Mouse (Mus musculus): Measurements from ENCODE around the gene 2810004N23Rik. TPM values are rescaled to one million over a fixed set of nuclear protein-coding genes. Genes with fewer than 3 reads are reported as not detected.

The 2810004N23Rik gene
- polyA plus RNA-seq (2012; rRNA removed): 13.6 and 13.8 TPM in 2 replicates

DNA sequence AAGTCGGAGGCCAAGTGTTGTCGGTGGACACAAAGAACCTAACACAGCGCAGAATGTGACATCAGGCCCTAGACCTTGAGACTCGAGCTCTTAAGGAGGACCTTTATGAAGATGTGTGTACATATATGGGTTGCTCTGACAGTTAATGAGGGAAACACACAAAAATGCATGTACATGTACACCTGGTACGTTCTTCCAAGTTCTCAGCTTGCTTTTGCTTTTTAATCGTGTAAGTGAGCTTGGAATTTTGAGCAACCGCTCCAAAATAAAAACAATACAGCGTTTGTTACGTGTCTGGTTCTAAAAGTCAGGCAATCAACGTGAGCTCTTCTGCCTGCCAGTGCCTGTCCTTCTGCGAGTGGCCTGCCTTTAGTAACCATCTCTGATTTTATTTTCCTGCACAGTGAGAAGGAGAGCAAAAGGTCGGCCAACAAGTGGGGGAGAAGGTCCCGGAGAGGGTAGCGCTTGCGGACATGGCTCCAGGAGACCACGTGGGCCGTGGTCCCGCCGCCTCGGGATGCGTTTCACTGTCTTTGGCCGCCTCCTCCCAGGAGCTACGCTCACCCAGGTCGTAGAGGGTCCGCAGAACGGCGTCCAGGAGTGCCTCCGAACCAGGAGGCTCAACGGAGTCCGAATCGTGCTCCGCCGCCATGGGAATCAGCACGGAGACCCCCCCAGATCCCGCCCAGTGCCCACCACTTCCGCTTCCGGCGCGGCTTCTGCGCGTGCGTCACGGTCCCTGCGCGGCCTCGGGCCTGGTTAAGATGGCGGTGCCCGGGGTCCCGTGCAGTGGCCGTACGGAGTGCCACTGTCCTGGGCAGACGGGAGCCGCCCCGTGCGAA, at the start of gene 2810004N23Rik, which contains the start of gene Gnpat:
TSS of gene 2810004N23Rik (minus strand) at position 800 of the 842 bp plus-strand sequence.
TSS of gene Gnpat (plus strand) at position 713 of the 842 bp plus-strand sequence.
- H3K27me3 ChIP-seq (replicated peaks; ENCODE audit: control insufficient read depth, insufficient read depth, low read length): no peaks in the 10 kb centered on the region
- H3K27ac ChIP-seq (ENCODE audit: insufficient read depth, low read depth, low read length): peak within 1 kb of the TSS; percentile 79
- peak; percentile 58 for TF ChIP-seq POLR2A (IDR thresholded peaks at IDR 0.05; ENCODE audit: low read depth, low read length)
- no peak for TF ChIP-seq CTCF (conservative IDR thresholded peaks at IDR 0.05; ENCODE audit: insufficient read depth, insufficient read length, low read depth, low read length)
- DNase-seq: peak; percentile 96
- peak within 1 kb of the TSS; percentile 98 for H3K4me3 ChIP-seq (ENCODE audit: insufficient read depth, low read depth, low read length)
- no peaks in the 10 kb centered on the region; the same call in 1 of the 2 replicates for H3K36me3 ChIP-seq (ENCODE audit: control insufficient read depth, insufficient read depth, low read length)
- under 1% methylated on average over 55 of the region's 55 CpGs for WGBS
- H3K4me1 ChIP-seq (ENCODE audit: control insufficient read depth, insufficient read depth, low read length): peaks cover 5% of the 10 kb centered on the region; the same call in 1 of the 2 replicates

DNA sequence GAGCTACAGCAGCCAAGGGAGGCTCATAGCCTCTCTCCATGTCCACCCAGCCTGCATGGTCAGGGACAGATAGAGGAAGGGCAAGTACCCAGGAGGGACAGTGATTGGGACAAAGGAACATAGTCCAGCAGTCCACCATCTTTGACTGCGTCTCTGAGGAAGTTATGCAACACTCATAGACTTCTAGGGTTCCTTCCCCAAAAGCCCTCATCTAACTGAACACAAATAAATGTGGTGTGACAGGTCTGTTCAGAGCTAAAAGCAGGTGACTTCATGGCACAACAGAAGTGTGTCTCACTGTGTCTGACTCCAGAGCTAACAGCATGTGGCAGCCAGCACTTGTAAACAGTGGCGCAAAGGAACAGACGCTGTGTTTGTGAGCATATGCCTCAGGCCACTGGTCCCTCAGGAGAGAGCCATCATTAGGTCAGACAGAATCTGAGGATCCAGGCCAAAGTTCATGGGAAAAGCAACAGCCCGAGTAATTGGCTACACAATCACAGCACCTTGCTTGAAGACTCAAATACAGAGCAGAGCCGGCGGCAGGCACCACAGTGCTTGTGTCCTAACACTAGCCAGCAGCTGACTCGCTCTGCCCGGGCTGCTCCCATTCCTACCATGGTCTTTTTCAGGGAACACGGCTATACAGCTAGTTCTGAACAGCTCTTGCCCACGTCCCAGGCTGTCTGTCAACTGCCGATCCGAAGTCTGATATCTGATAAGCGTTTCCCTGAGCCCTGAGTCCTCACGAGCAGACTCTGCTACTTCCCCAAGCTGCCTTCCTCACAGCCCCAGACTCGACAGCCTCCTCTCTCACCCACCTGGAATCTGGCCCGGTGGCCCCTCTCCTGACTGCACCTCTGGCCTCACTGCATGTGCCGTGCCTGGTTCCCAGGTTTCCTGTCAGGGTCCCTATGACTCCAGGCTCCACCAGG, 49.3 kb upstream of the 2810004N23Rik start:
- WGBS: 49% methylated on average over 17 of the region's 17 CpGs
- Histone ChIP-seq H3K36me3 (ENCODE audit: control insufficient read depth, insufficient read depth, low read length) (no peaks in the 10 kb centered on the region; the same call in 1 of the 2 replicates), H3K4me3 (ENCODE audit: insufficient read depth, low read depth, low read length) (no peak overlapping the region), H3K4me1 (ENCODE audit: control insufficient read depth, insufficient read depth, low read length) (peaks cover 17% of the 10 kb centered on the region; the same call in 1 of the 2 replicates), H3K27me3 (replicated peaks; ENCODE audit: control insufficient read depth, insufficient read depth, low read length) (no peaks in the 10 kb centered on the region), H3K27ac (ENCODE audit: insufficient read depth, low read depth, low read length) (no peak overlapping the region)
- TF ChIP-seq POLR2A (IDR thresholded peaks at IDR 0.05; ENCODE audit: low read depth, low read length): no peak
- no peak for TF ChIP-seq CTCF (conservative IDR thresholded peaks at IDR 0.05; ENCODE audit: insufficient read depth, insufficient read length, low read depth, low read length)
- peak; percentile 80 for DNase-seq

DNA sequence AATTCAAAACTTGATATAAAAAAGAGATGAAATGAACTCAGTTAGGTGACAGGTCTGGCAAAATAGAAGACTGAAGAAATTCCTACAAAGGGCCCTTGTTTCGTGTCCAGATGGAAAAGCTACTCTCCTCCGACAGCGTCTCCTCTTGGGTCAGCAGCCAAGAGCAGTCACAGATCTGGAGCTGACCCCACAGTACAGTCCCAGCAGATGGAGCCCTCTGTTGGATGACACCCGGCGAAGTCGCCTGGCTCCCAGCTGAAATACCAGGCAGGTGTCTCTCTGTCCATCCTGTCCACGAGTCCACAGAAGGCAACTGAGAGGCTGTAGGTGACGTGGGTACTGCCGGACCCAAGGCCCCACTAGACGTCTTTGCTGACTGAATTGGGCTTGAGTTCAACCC, 47.4 kb upstream of the 2810004N23Rik start:
- DNase-seq: no peak
- 78% methylated on average over 10 of the region's 10 CpGs for whole genome bisulfite sequencing
- H3K36me3 ChIP-seq (ENCODE audit: control insufficient read depth, insufficient read depth, low read length): no peaks in the 10 kb centered on the region; the same call in 1 of the 2 replicates

DNA sequence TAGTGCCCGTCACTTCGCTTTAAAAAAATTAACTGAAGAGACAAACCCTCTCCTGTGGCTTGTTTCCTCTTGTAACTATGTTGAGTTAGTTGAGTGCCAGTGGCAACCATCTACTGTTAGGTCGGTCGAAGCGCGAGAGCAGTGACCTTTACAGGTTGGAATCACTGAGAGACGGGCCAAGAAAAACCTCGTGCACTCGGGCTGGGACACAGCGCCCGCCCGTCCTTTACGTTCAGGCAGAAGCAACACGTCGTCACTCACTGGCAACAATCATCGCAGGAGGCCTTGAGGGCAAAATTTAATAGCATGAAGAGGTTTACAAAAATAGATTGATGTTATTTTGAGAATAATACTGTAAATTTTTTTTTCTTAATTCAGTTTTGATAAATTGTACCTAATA, 47.0 kb upstream of the 2810004N23Rik start:
- TF ChIP-seq CTCF (conservative IDR thresholded peaks at IDR 0.05; ENCODE audit: insufficient read depth, insufficient read length, low read depth, low read length) (no peak), POLR2A (IDR thresholded peaks at IDR 0.05; ENCODE audit: low read depth, low read length) (no peak)
- no peak for DNase-seq
- Histone ChIP-seq H3K27me3 (replicated peaks; ENCODE audit: control insufficient read depth, insufficient read depth, low read length) (no peaks in the 10 kb centered on the region), H3K36me3 (ENCODE audit: control insufficient read depth, insufficient read depth, low read length) (no peaks in the 10 kb centered on the region; the same call in 1 of the 2 replicates), H3K4me3 (ENCODE audit: insufficient read depth, low read depth, low read length) (no peak overlapping the region), H3K4me1 (ENCODE audit: control insufficient read depth, insufficient read depth, low read length) (peaks cover 17% of the 10 kb centered on the region; the same call in 1 of the 2 replicates), H3K27ac (ENCODE audit: insufficient read depth, low read depth, low read length) (no peak overlapping the region)
- 77% methylated on average over 16 of the region's 16 CpGs for WGBS

More for the DNA sequence above, 47.4 kb upstream of the 2810004N23Rik start:
- TF ChIP-seq CTCF (conservative IDR thresholded peaks at IDR 0.05; ENCODE audit: insufficient read depth, insufficient read length, low read depth, low read length): no peak
- TF ChIP-seq POLR2A (IDR thresholded peaks at IDR 0.05; ENCODE audit: low read depth, low read length): no peak
- no peak overlapping the region for H3K4me3 ChIP-seq (ENCODE audit: insufficient read depth, low read depth, low read length)
- H3K27me3 ChIP-seq (replicated peaks; ENCODE audit: control insufficient read depth, insufficient read depth, low read length): no peaks in the 10 kb centered on the region
- H3K4me1 ChIP-seq (ENCODE audit: control insufficient read depth, insufficient read depth, low read length): peaks cover 17% of the 10 kb centered on the region; the same call in 1 of the 2 replicates
- H3K27ac ChIP-seq (ENCODE audit: insufficient read depth, low read depth, low read length): no peak overlapping the region

DNA sequence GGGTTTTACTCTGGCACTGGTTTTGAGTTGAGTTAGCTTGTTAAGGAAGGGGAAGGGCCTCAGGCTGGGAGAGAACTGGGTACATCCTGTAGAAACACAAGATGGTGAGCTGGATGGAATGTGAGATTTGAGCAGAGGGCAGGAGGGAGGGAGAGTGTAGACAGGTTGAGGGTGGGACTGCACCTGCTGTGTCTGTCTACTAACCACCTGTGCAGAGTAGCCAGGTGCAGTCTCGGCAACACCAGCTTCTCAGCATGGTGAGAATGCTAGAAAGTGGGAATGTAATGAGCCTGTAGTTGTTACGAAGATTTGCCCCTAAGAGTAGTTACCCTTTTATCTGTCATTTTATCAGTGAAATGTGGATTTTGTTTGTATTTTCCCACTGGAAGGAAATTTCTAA, 42.6 kb upstream of the 2810004N23Rik start:
- peaks cover 2% of the 10 kb centered on the region; the same call in 1 of the 2 replicates for H3K36me3 ChIP-seq (ENCODE audit: control insufficient read depth, insufficient read depth, low read length)
- H3K4me3 ChIP-seq (ENCODE audit: insufficient read depth, low read depth, low read length): no peak overlapping the region
- peaks cover 7% of the 10 kb centered on the region for H3K4me1 ChIP-seq (ENCODE audit: control insufficient read depth, insufficient read depth, low read length)
- H3K27me3 ChIP-seq (replicated peaks; ENCODE audit: control insufficient read depth, insufficient read depth, low read length): no peaks in the 10 kb centered on the region
- no peak for DNase-seq
- 82% methylated on average over 2 of the region's 2 CpGs for WGBS
- no peak overlapping the region for H3K27ac ChIP-seq (ENCODE audit: insufficient read depth, low read depth, low read length)
- TF ChIP-seq POLR2A (IDR thresholded peaks at IDR 0.05; ENCODE audit: low read depth, low read length) (no peak), CTCF (conservative IDR thresholded peaks at IDR 0.05; ENCODE audit: insufficient read depth, insufficient read length, low read depth, low read length) (no peak)

DNA sequence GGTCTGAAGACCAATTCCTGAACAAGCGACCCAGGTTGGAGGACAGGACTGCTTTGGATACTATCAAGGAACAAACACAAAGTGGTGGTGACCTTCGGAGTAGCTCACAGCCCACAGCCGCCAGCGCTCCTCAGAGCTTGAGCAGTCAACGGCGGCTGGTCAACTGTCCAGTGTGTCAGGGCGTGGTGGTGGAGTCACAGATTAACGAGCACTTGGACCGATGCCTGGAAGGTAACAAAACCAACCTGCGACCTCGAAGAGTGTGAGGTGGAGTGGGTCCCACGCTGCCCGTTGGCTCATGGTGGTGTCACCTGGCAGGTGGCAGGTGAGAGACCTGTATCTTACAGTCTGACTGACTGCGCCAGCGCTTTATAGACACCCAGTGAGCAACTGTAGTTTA, 40.3 kb upstream of the 2810004N23Rik start:
- H3K27ac ChIP-seq (ENCODE audit: insufficient read depth, low read depth, low read length): no peak overlapping the region
- TF ChIP-seq CTCF (conservative IDR thresholded peaks at IDR 0.05; ENCODE audit: insufficient read depth, insufficient read length, low read depth, low read length): no peak
- TF ChIP-seq POLR2A (IDR thresholded peaks at IDR 0.05; ENCODE audit: low read depth, low read length): no peak
- H3K4me3 ChIP-seq (ENCODE audit: insufficient read depth, low read depth, low read length): no peak overlapping the region
- WGBS: 47% methylated on average over 15 of the region's 15 CpGs
- peaks cover 13% of the 10 kb centered on the region for H3K4me1 ChIP-seq (ENCODE audit: control insufficient read depth, insufficient read depth, low read length)
- 0 out of 2 replicates have a peak, but pooled peaks cover 2% of the 10 kb centered on the region for H3K36me3 ChIP-seq (ENCODE audit: control insufficient read depth, insufficient read depth, low read length)
- DNase-seq: peak; percentile 89
- H3K27me3 ChIP-seq (replicated peaks; ENCODE audit: control insufficient read depth, insufficient read depth, low read length): no peaks in the 10 kb centered on the region
